13 mouse cellular contexts compared by ENCODE assay signal in the genomic region with DNA sequence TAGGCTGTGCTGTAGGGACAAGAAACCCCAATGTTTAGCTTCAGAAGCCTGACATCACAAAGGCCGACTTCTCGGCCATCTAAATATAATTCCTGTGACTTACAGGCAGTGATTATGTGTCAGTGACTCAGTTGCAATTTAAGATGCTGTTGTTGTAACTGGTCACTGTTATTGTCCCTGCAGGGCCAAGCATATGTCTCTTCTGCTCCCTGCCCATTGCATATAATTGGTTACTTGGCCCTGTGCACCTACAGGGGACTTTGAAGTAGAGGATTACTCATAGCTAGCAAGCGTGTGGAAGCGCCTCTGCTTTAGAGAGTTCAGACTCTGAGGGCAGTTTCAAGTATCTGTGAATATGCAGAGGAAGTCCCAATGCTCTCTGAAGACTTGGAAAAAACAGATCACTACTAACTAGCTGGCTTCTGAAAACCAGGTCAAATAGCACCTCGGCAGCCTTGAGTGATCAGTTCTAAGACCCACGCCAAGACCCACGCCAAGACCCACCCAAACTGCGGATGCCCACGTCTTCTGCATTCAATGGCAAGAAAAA. TPM values are rescaled to one million over a fixed set of nuclear protein-coding genes. Genes with fewer than 3 reads are reported as not detected.
"Had no signal": no experiment of that assay in that cellular context is flagged by ENCODE, and none has a peak within 500 bp of the region (broad histone marks: within the 10 kb centered on the region; RNA-seq: fewer than 3 reads in every experiment).

No protein-coding gene starts in this region.

- H3K36me3 ChIP-seq: liver, embryonic 13.5 days; midbrain, embryonic 13.5 days; neural tube, embryonic 13.5 days; stomach, embryonic 15.5 days had no signal

- DNase-seq: kidney, adult 8-10 months; kidney, postnatal 36 days; liver, embryonic 13.5 days; liver, postnatal 0 days; retina, postnatal 1 day; right cerebral cortex, postnatal 4 days; thymus, postnatal 36 days had no signal

- H3K4me3 ChIP-seq: limb, embryonic 10.5 days; liver, embryonic 13.5 days; lung, embryonic 15.5 days; midbrain, embryonic 13.5 days; neural tube, embryonic 13.5 days; stomach, embryonic 15.5 days had no signal

- H3K9ac ChIP-seq: liver, embryonic 13.5 days; liver, postnatal 0 days; lung, embryonic 15.5 days; midbrain, embryonic 13.5 days; neural tube, embryonic 13.5 days; stomach, embryonic 15.5 days had no signal

- H3K27me3 ChIP-seq: liver, embryonic 13.5 days; lung, embryonic 15.5 days; midbrain, embryonic 13.5 days; neural tube, embryonic 13.5 days; stomach, embryonic 15.5 days had no signal

- H3K4me1 ChIP-seq: liver, embryonic 13.5 days; midbrain, embryonic 13.5 days; neural tube, embryonic 13.5 days had no signal

- H3K27ac ChIP-seq: limb, embryonic 10.5 days; liver, embryonic 13.5 days; midbrain, embryonic 13.5 days; neural tube, embryonic 13.5 days; stomach, embryonic 15.5 days had no signal

RNA-seq across cellular contexts. Expression of a gene that starts 32.2 kb away (rescaled TPM):
- total RNA-seq: megakaryocyte progenitor cell, adult 5-6 weeks had no signal
